Mouse (Mus musculus) neural tube, embryonic 11.5 days (tissue): ENCODE data around the gene Uba3. TPM values are rescaled to one million over a fixed set of nuclear protein-coding genes. Genes with fewer than 3 reads are reported as not detected.
A peak's percentile ranks its signal among the peaks of the same experiment; 100 is the strongest.

Source experiments
- ATAC-seq: fragments of 200-750 bp; cut with Nextera tagmentation; 2 replicates; pipeline ENCODE4 v1.8.0; 2017; ENCODE audit warnings: moderate number of reproducible peaks, mild to moderate bottlenecking, moderate TSS enrichment, moderate library complexity; ENCODE audit not compliant: insufficient read depth, low FRiP score, low TSS enrichment
- DNase-seq: peaks from one replicate; pipeline ENCODE4 v3.0.0-alpha.2; 2015; ENCODE audit warnings: low spot score
- H3K27ac ChIP-seq: fragments of 300-500 bp; sonication (generic); 2 replicates; pipeline ENCODE4 v1.5.1; 2014; ENCODE audit warnings: low read depth, mild to moderate bottlenecking, low read length
- H3K27me3 ChIP-seq: fragments of 300-500 bp; sonication (generic); 2 replicates; pipeline ENCODE4 v1.6.1; 2014; ENCODE audit warnings: mild to moderate bottlenecking, low read length, mixed read lengths; ENCODE audit not compliant: control insufficient read depth, insufficient read depth
- H3K36me3 ChIP-seq: fragments of 300-500 bp; sonication (generic); 2 replicates; pipeline ENCODE4 v1.6.1; 2014; ENCODE audit warnings: mild to moderate bottlenecking, low read length, moderate library complexity, mixed read lengths; ENCODE audit not compliant: control insufficient read depth, insufficient read depth
- H3K4me1 ChIP-seq: fragments of 300-500 bp; sonication (generic); 2 replicates; pipeline ENCODE4 v1.6.1; 2014; ENCODE audit warnings: low read length, mixed read lengths; ENCODE audit not compliant: control insufficient read depth, insufficient read depth
- H3K4me2 ChIP-seq: fragments of 300-500 bp; sonication (generic); 2 replicates; pipeline ENCODE4 v1.6.1; 2014; ENCODE audit warnings: low read depth, mild to moderate bottlenecking, moderate library complexity
- H3K4me3 ChIP-seq: fragments of 300-500 bp; sonication (generic); 2 replicates; pipeline ENCODE4 v1.5.1; 2014; ENCODE audit warnings: low read depth, low read length
- H3K9ac ChIP-seq: fragments of 300-500 bp; sonication (generic); 2 replicates; pipeline ENCODE4 v1.6.1; 2014; ENCODE audit warnings: mild to moderate bottlenecking, low read length
- H3K9me3 ChIP-seq: fragments of 300-500 bp; sonication (generic); 2 replicates; pipeline ENCODE4 v1.6.1; 2016; ENCODE audit warnings: low read length; ENCODE audit not compliant: control insufficient read depth
- WGBS: fragments of 180-500 bp; shearing (Covaris S2); extraction: QIAGEN DNeasy Blood & Tissue Kit; methylation state at CpG from one replicate; pipeline ENCODE4 v1.1.7; 2014; 5-methylcytosine and 5-hydroxymethylcytosine counted together
- polyA plus RNA-seq: library from polyadenylated mRNA; unstranded; fragments of >200 nt; fragmentation: Nextera tagmentation; extraction: Ambion mirVana; gene quantifications from 2 replicates; pipeline ENCODE4 v1.2.1, GENCODE M21; 2014

The Uba3 gene
- polyA plus RNA-seq, 1 experiment from 2014 or later, result 104 TPM

- no peak for DNase-seq
- 77% methylated on average over 2 of the region's 5 CpGs for WGBS
- H3K9me3 ChIP-seq, result no peaks in the 10 kb centered on the region
- no peak for ATAC-seq
- H3K4me2 ChIP-seq, result no peak overlapping the region
- H3K4me1 ChIP-seq, result no peaks in the 10 kb centered on the region
- no peak overlapping the region for H3K4me3 ChIP-seq
- no peaks in the 10 kb centered on the region for H3K27me3 ChIP-seq
- no peaks in the 10 kb centered on the region; the same call in 1 of the 2 replicates for H3K36me3 ChIP-seq
- no peak overlapping the region for H3K9ac ChIP-seq
- no peak overlapping the region for H3K27ac ChIP-seq
Measured at GRCm38 (mm10) chr6:97220672-97221071, 15.2 kb upstream of the Uba3 start.

GRCm38 (mm10) chr6:97216154-97216821, 10.8 kb upstream of the Uba3 start:
- H3K4me3 ChIP-seq, result no peak overlapping the region
- peaks cover 9% of the 10 kb centered on the region; the same call in 1 of the 2 replicates for H3K4me1 ChIP-seq
- ATAC-seq (no peak), DNase-seq (no peak)
- H3K9me3 ChIP-seq, result no peaks in the 10 kb centered on the region
- no peak overlapping the region for H3K9ac ChIP-seq
- H3K36me3 ChIP-seq, result no peaks in the 10 kb centered on the region
- 90% methylated on average over 4 of the region's 4 CpGs for WGBS
- H3K27me3 ChIP-seq, result no peaks in the 10 kb centered on the region
- no peak overlapping the region for H3K27ac ChIP-seq
- no peak overlapping the region for H3K4me2 ChIP-seq

- Histone ChIP-seq H3K4me1 (peaks cover 11% of the 10 kb centered on the region; the same call in 1 of the 2 replicates), H3K36me3 (no peaks in the 10 kb centered on the region), H3K4me3 (0 out of 2 replicates have a peak overlapping the region, but pooled peaks have one; percentile 7), H3K27ac (no peak overlapping the region), H3K9me3 (no peaks in the 10 kb centered on the region), H3K4me2 (peak overlapping the region; percentile 59), H3K27me3 (no peaks in the 10 kb centered on the region), H3K9ac (no peak overlapping the region)
- 82% methylated on average over 12 of the region's 12 CpGs for WGBS
- DNase-seq (no peak), ATAC-seq (no peak)
Measured at GRCm38 (mm10) chr6:97211981-97212380, 6.5 kb upstream of the Uba3 start.

- ATAC-seq (peak; percentile 60; the same call in 1 of the 2 replicates), DNase-seq (peak; percentile 40)
- Histone ChIP-seq H3K4me2 (peak overlapping the region; percentile 59), H3K27ac (no peak overlapping the region), H3K4me1 (peaks cover 11% of the 10 kb centered on the region; the same call in 1 of the 2 replicates), H3K27me3 (no peaks in the 10 kb centered on the region), H3K9ac (peak overlapping the region; percentile 77), H3K36me3 (no peaks in the 10 kb centered on the region), H3K9me3 (no peaks in the 10 kb centered on the region), H3K4me3 (peak overlapping the region; percentile 64)
- 3% methylated on average over 22 of the region's 22 CpGs for WGBS
Measured at GRCm38 (mm10) chr6:97210962-97211601, 5.6 kb upstream of the Uba3 start.

- Histone ChIP-seq H3K9ac (peak within 1 kb of the TSS; percentile 77), H3K9me3 (no peaks in the 10 kb centered on the region), H3K27me3 (no peaks in the 10 kb centered on the region), H3K36me3 (no peaks in the 10 kb centered on the region), H3K27ac (no peak within 1 kb of the TSS), H3K4me2 (peak within 1 kb of the TSS; percentile 59), H3K4me1 (peaks cover 11% of the 10 kb centered on the region; the same call in 1 of the 2 replicates), H3K4me3 (peak within 1 kb of the TSS; percentile 64)
- ATAC-seq, result peak; percentile 75
- peak; percentile 90 for DNase-seq
- 13% methylated on average over 32 of the region's 32 CpGs for WGBS
Measured at GRCm38 (mm10) chr6:97210191-97210961, 4.9 kb upstream of the Uba3 start, which contains the start of gene Arl6ip5. TSS of gene Arl6ip5 (plus strand) at chr6:97210689.

GRCm38 (mm10) chr6:97209751-97210150, 4.3 kb upstream of the Uba3 start:
- Histone ChIP-seq H3K36me3 (no peaks in the 10 kb centered on the region), H3K9me3 (no peaks in the 10 kb centered on the region), H3K9ac (no peak overlapping the region), H3K4me3 (no peak overlapping the region), H3K27me3 (no peaks in the 10 kb centered on the region), H3K4me1 (peaks cover 11% of the 10 kb centered on the region; the same call in 1 of the 2 replicates), H3K4me2 (no peak overlapping the region), H3K27ac (no peak overlapping the region)
- DNase-seq (no peak), ATAC-seq (no peak)
- 84% methylated on average over 4 of the region's 4 CpGs for WGBS

GRCm38 (mm10) chr6:97209201-97209600, 3.8 kb upstream of the Uba3 start:
- Histone ChIP-seq H3K4me3 (no peak overlapping the region), H3K9ac (no peak overlapping the region), H3K4me1 (peaks cover 16% of the 10 kb centered on the region; the same call in 1 of the 2 replicates), H3K27me3 (no peaks in the 10 kb centered on the region), H3K4me2 (no peak overlapping the region), H3K36me3 (no peaks in the 10 kb centered on the region), H3K27ac (no peak overlapping the region), H3K9me3 (no peaks in the 10 kb centered on the region)
- ATAC-seq, result no peak
- no peak for DNase-seq
- WGBS, result 52% methylated on average over 3 of the region's 3 CpGs

- peaks cover 17% of the 10 kb centered on the region; the same call in 1 of the 2 replicates for H3K4me1 ChIP-seq
- 49% methylated on average over 3 of the region's 3 CpGs for WGBS
- no peak overlapping the region for H3K4me2 ChIP-seq
- H3K27ac ChIP-seq, result no peak overlapping the region
- no peaks in the 10 kb centered on the region for H3K27me3 ChIP-seq
- H3K36me3 ChIP-seq, result no peaks in the 10 kb centered on the region
- no peak for ATAC-seq
- no peak overlapping the region for H3K4me3 ChIP-seq
- no peak overlapping the region for H3K9ac ChIP-seq
- H3K9me3 ChIP-seq, result no peaks in the 10 kb centered on the region
- no peak for DNase-seq
Measured at GRCm38 (mm10) chr6:97208406-97208805, 3.0 kb upstream of the Uba3 start.
